Mouse (Mus musculus) stomach, postnatal 0 days (tissue): ENCODE measurements around the gene Sumo3.

Experiments used
- CTCF ChIP-seq: IDR thresholded peaks from 2 replicates; pipeline ENCODE4 v1.5.1; 2016; ENCODE audit warnings: antibody characterized with exemption, low read depth, mild to moderate bottlenecking, moderate library complexity
- EP300 ChIP-seq: optimal IDR thresholded peaks from 2 replicates; pipeline ENCODE3; 2016; ENCODE audit warnings: antibody characterized with exemption

- TF ChIP-seq EP300 (no peak), CTCF (peak; percentile 98)
Observed at GRCm38 (mm10) chr10:77627497-77627896, 21.6 kb downstream of the Sumo3 start.
